Mouse (Mus musculus) T-helper 1 cell (primary cell): Measurements from ENCODE around the gene Gemin7.

Source experiments
- in situ Hi-C: fragments of 300-600 bp; cut with MboI, MseI; formaldehyde crosslinking; loops from one replicate; pipeline ENCODE4 v1.15.1; 2025; ENCODE audit warnings: high pct_unique_total_duplicates

Gemin7 gene

DNA sequence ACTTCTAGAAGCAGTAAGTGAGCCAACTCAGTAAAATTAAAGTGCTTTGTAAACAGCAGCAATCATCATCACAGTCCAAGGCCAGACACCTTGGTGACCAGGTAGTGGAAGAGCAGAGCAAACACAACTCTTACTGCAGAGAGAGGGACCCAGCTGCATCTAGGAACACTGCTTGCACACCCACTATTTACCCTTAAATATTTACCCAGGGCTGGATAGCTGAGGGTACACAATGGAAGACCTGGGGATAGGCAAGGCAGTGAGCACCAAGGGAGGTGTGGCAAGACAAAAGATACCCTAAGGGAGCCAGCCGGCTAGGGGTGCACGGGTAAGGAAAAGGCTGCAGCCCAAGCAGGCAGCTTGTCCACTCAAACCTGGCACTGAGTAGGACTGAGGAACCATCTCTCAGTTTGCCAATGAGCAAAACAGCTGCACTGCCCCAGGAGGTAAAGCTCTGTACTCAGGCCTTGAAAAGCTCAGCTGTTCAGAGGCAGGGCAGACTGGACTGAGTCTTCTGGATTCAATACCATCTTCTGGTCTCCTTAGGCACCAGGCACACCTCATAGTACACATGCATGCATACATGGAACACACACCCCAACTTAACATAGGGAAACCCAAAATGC lies 29.9 kb downstream of the Gemin7 start:
- in situ Hi-C loops: no loop called here

GRCm38 (mm10) chr7:19546007-19546406 lies 31.4 kb downstream of the Gemin7 start:
- in situ Hi-C loops: no loop called here

DNA sequence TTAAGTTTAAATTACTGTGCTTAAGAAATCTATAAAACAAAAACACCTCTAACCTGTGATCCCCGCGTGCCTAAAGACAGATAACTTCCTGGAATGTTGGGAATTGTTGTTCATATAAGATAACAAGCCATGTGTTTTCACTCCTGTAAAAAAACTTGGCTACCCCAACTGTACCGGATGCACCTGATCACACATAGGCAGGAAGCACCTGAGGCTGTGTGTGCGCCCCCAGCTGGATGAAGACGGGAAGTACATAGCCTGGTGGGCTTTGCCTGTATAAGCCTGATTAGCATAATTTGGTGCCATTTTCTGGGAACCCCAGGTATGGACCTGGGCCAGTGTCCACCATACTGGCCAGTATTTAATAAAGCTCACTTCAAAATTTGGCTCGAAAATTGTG lies 33.8 kb downstream of the Gemin7 start:
- in situ Hi-C loops: no loop called here

DNA sequence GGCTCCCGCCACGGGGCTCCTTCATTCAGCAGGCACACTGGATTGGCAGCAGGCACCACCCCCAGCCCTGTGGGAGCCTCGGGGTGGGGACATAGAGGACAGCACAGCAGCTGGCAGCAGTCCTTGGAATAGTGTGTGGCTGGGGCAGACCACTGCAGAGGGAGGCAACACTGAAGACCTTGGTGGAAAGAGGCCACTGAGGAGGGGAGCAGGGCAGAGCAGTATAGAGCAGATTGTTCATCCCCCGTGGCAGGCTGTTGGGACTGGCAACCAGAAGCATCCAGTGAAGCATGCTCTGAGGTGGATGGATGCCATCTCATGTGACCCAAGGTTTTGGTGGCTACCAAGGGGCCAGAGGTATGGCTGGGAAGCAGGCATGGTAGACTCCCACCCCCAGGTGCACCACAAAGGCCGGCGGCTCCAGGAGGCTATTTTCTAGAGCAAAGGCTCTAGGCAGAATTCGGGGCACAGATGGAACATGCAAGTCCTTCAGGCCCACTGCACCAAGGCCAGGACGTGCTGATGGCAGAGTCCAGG lies 35.2 kb downstream of the Gemin7 start:
- in situ Hi-C loops: no loop called here

DNA sequence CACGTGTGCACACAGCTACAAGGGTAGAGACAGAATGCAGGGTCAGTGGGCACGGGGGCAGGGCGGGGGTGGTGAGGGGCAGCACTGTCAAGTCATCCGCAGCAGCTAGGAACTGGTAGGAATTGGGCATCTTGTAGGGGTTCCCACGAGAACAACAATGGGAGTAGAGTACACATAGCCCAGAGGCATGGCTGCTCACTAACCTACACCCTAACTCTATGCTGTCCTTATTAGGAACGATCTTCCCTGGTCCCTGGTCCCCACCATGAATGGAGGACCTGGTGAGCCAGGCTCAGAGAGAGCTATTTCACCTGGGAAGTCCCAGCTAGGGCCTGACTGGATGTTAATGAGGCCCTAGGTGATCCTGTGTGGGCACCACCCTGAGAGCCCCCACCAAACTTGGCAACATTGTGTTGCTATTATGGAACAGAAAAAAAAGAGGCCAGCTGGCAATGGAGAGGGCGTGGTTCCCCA lies 35.7 kb downstream of the Gemin7 start:
- in situ Hi-C loops: no loop called here

DNA sequence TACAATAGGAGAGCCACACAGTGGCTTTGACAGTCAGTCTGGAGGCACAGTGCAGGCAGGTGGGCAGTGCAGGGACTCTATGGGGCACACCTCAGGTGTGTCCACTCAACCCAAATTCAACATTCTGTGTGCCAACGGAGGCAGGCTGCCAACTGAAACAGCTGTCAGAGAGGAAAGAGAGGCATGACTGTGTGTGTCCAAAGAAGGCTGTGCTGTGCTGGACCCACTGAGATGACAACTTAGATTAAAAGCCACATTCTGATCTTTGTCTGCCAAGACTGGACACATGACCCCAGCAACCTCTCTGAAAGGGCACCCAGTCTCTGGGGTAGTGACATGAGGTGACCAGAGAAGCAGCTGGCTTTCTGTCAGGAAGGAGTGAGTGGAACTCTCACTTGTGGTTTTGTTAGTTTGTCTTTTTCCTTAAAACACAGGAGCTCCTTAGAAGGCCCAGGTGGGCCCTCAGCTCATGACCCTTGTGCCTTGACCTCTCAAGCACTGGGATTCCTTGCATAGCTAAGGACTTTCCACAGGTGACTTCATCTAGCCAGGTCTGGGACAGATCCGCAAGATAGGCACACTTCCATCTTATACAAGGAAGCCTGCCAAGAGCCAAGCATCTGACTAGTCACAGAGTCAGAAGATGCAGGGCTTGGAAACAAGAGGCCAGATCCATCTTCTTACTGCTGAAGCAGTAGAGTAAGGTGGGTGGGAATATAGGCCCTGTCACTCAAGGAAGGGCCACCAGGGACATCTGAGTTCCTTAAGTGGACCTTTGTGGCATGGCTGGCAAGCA lies 36.4 kb downstream of the Gemin7 start:
- in situ Hi-C loops: no loop called here

DNA sequence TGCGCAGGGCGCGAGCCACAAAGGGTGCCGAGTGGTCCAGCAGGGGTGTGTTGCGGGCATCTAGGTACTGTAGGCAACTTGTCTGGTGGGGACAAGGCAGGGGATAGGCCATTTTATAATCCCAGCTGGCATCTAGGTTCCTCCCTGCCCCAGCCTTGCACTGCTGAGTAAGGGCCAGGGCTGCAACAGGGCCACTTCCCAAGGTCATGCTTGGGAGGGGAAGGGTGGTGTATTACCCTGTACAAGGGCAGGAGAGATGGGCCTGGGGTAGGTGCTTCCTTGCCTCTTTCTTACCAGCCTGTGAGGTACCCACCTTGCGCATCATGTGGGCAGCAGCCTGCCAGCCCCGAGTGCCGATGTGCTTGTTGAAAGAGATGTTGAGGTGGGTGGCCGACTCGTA lies 42.7 kb downstream of the Gemin7 start:
- in situ Hi-C loops: no loop called here

GRCm38 (mm10) chr7:19532240-19532639 lies 45.2 kb downstream of the Gemin7 start:
- in situ Hi-C loops: no loop called here

GRCm38 (mm10) chr7:19531077-19531476 lies 46.3 kb downstream of the Gemin7 start:
- in situ Hi-C loops: no loop called here

- in situ Hi-C loops: no loop called here
Observed at GRCm38 (mm10) chr7:19525105-19525481, 52.3 kb downstream of the Gemin7 start.

DNA sequence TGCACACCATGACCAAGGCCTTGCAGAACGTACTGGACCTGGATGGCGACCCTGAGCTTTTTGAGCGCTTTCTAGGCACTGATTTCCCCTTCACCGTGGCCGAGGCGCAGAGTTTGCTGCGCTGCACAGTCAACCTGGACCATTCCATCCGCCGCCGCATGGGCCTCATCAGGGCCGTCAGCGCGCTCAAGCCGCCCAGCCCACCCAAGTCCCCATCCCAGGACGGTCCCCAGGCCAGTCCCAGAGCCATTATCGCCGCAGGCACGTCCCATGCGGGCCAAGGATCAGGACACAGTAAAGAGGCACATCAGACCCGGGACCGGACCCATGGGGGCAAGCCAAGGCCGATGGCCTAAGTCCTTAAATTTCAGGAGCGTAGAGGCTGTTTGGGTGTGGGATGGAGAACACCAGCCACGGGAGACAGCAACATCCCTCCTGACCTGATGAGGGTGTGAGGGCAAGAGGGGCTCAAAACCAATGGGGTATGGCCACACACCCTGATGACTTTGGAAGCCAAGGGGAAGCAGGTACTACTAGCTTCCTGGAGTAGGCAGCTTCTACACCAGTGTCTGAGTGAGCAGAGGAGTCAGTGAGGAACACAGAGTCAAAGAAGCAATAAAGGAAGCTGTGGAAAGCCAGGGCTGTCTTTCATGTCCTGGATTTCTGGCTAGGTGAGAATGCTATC lies 52.8 kb downstream of the Gemin7 start:
- in situ Hi-C loops: no loop called here

DNA sequence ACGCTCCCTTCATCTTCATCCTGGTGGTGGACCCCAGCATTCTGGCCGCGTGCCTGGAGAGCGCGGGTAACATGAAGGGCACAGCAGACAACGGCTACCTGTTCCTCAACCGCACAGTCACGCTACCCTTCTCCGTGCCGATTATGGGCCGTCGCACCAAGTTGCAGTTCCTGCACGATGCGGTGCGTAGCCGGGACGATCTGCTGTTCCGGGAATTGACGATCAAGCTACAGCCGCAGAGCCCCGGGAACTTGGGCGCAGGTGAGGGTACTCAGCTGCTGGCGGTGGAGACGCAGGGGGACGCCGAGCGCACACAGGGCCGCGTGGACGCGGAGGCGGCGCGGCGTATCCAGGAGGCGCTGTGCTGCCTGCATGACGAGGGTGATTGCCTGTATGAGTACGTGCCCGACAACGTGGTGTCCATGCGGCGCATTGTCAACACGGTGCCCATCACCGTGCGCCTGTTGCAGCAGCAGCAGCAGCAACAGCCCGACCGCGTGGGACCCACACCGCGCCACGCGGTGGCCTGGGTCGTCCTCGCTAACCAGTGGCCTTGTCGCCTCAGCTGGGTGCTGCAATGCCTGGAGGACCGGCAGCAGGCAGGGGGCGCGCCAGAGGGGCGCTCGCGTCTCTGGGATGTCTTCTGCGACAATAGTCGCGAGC lies 53.5 kb downstream of the Gemin7 start:
- in situ Hi-C loops: no loop called here

GRCm38 (mm10) chr7:19523017-19523756 lies 54.2 kb downstream of the Gemin7 start:
- in situ Hi-C loops: no loop called here

GRCm38 (mm10) chr7:19520032-19520431 lies 57.4 kb downstream of the Gemin7 start:
- in situ Hi-C loops: no loop called here

- in situ Hi-C loops: no loop called here
Observed at GRCm38 (mm10) chr7:19517652-19518365, 59.6 kb downstream of the Gemin7 start, which contains the start of gene Nkpd1. Gene Nkpd1, plus strand, starts transcription at chr7:19517838.
